Mouse (Mus musculus) G1E (cell line): Measurements from ENCODE around the gene Cdip1. TPM values are rescaled to one million over a fixed set of nuclear protein-coding genes. Genes with fewer than 3 reads are reported as not detected.

Experiments
- ATAC-seq: 2 replicates; pipeline ENCODE4 v1.8.0; 2016; ENCODE audit warnings: mild to moderate bottlenecking; ENCODE audit not compliant: insufficient number of reproducible peaks, poor library complexity, low FRiP score, severe bottlenecking; ENCODE audit errors: extremely low read depth
- DNase-seq: peaks from one replicate; pipeline ENCODE4 v3.0.0; 2012; ENCODE audit warnings: low spot score
- H3K27me3 ChIP-seq: 2 replicates; pipeline ENCODE4 v1.6.1; 2012; ENCODE audit warnings: mild to moderate bottlenecking, low read length, inconsistent platforms; ENCODE audit not compliant: insufficient read depth
- H3K36me3 ChIP-seq: replicated peaks from 2 replicates; pipeline ENCODE3; 2012; ENCODE audit warnings: mild to moderate bottlenecking, inconsistent platforms
- H3K4me1 ChIP-seq: 2 replicates; pipeline ENCODE4 v1.6.1; 2012; ENCODE audit warnings: low read depth, low read length, inconsistent platforms, mixed read lengths; ENCODE audit not compliant: insufficient read depth
- H3K4me3 ChIP-seq: 2 replicates; pipeline ENCODE4 v1.5.1; 2012; ENCODE audit warnings: low read depth, mild to moderate bottlenecking, inconsistent platforms, low read length, moderate library complexity, mixed read lengths
- H3K9me3 ChIP-seq: replicated peaks from 2 replicates; pipeline ENCODE4 v1.6.1; 2012; ENCODE audit warnings: inconsistent platforms
- CTCF ChIP-seq: IDR thresholded peaks from 2 replicates; pipeline ENCODE4 v1.5.1; 2012; ENCODE audit warnings: low read depth, low read length, inconsistent platforms, mixed read lengths
- GATA1 ChIP-seq: IDR thresholded peaks from 2 replicates; pipeline ENCODE4 v1.6.1; 2012; ENCODE audit warnings: borderline replicate concordance, low read length, inconsistent platforms, mixed read lengths
- GATA2 ChIP-seq: IDR thresholded peaks from 2 replicates; pipeline ENCODE4 v1.6.1; 2012; ENCODE audit warnings: low read depth, low read length, inconsistent platforms, borderline replicate concordance
- POLR2AphosphoS5 ChIP-seq: IDR thresholded peaks from 2 replicates; pipeline ENCODE4 v1.6.1; 2012; ENCODE audit warnings: low read depth, low read length, inconsistent platforms; ENCODE audit not compliant: insufficient replicate concordance
- TAL1 ChIP-seq: conservative IDR thresholded peaks from 2 replicates; pipeline ENCODE4 v1.6.1; 2012; ENCODE audit warnings: low read depth, low read length, inconsistent platforms, mixed read lengths
- polyA plus RNA-seq: library from polyadenylated mRNA; stranded (reverse); fragments of >175 nt; gene quantifications from 2 replicates; pipeline ENCODE4 v1.2.3, GENCODE M21; 2012
- total RNA-seq, 2 experiments: library from RNA; stranded (forward) in 1 of 2; stranded (reverse) in 1 of 2; fragments of 200-1000 nt in 1 of 2; fragments of >200 nt in 1 of 2; fragmentation: Nextera tagmentation in 1 of 2; gene quantifications; 2 replicates each; pipeline ENCODE4 v1.2.3; 2014 to 2017

Gene Cdip1
- total and polyA plus RNA-seq, 3 experiments, result 12.0 to 31.9 (median 16.2) TPM

DNA sequence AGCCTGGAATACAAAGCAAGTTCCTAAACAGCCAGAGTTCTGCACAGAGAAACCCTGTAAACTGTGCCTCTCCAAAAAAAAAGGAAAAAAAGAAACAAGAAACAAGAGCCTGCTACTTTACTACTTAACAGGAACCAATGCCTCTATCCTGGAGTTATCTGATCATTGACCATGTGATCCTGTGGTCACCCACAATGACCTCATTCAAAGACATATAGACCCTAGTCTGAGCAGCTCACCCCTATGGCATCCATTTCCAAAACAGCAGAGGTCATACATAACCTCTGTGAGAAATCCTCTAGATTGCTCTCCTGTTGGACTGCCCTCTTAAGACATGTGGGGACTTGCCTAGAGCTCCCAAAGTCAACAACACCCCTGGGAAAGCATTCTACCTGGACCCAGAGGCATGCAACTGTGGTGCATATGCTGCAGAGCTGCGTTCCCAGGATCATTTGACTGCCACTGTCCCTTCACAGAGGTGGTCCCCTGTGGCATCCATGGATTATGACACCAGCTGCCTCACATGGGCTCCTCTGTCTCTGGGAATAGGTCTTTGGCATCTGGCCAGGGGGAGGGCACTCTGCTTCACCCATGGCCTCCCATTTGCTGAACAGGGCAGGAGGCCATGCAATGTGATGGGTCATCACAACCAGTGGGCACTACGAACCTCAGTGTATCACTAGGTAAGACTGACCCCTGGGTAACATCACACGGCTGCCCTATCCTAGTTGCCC, 12.8 kb downstream of the Cdip1 start:
- no peak for DNase-seq
- TF ChIP-seq GATA1, result no peak
- TF ChIP-seq CTCF, result no peak
- no peak for TF ChIP-seq GATA2
- no peak for TF ChIP-seq TAL1
- no peak for TF ChIP-seq POLR2AphosphoS5
- peaks cover 23% of the 10 kb centered on the region for H3K4me1 ChIP-seq

GRCm38 (mm10) chr16:4773289-4773970, 16.7 kb downstream of the Cdip1 start:
- H3K27me3 ChIP-seq, result no peaks in the 10 kb centered on the region
- no peaks in the 10 kb centered on the region for H3K9me3 ChIP-seq
- H3K4me1 ChIP-seq, result peaks cover 23% of the 10 kb centered on the region
- ATAC-seq, result no peak
- DNase-seq, result no peak
- peaks cover 45% of the 10 kb centered on the region for H3K36me3 ChIP-seq
- H3K4me3 ChIP-seq, result no peak overlapping the region
- TF ChIP-seq CTCF, result no peak
- TF ChIP-seq GATA2, result no peak
- TF ChIP-seq GATA1, result no peak
- TF ChIP-seq POLR2AphosphoS5, result no peak
- no peak for TF ChIP-seq TAL1

More for the DNA sequence above, 12.8 kb downstream of the Cdip1 start:
- peaks cover 17% of the 10 kb centered on the region for H3K36me3 ChIP-seq
- no peaks in the 10 kb centered on the region for H3K27me3 ChIP-seq
- no peak; the same call in 1 of the 2 replicates for ATAC-seq
- no peaks in the 10 kb centered on the region for H3K9me3 ChIP-seq
- no peak overlapping the region for H3K4me3 ChIP-seq

DNA sequence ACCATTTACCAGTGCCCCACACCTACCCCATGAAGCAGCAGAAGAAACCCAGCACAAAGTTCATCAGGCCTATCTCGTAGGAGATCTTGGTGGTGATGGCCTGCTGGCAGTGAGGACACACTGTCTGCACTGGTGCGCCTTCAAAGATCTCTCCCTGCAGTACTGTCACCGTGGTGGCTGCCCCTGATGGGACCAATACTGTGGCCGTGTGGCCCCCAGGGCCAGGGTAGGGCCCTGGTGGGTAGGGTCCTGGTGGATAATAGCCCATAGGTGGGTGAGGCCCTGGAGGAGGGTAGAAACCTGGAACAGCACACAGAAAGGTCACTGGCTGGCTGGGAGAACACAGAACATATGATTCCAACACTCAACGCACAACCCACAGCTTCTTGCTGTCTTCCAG, 21.4 kb downstream of the Cdip1 start:
- peaks cover 80% of the 10 kb centered on the region for H3K36me3 ChIP-seq
- H3K4me1 ChIP-seq, result peaks cover 6% of the 10 kb centered on the region; the same call in 1 of the 2 replicates
- no peaks in the 10 kb centered on the region for H3K27me3 ChIP-seq
- H3K9me3 ChIP-seq, result no peaks in the 10 kb centered on the region
- ATAC-seq, result no peak
- TF ChIP-seq GATA1 (no peak), GATA2 (no peak), POLR2AphosphoS5 (no peak), CTCF (no peak), TAL1 (no peak)
- no peak overlapping the region for H3K4me3 ChIP-seq
- DNase-seq, result no peak

DNA sequence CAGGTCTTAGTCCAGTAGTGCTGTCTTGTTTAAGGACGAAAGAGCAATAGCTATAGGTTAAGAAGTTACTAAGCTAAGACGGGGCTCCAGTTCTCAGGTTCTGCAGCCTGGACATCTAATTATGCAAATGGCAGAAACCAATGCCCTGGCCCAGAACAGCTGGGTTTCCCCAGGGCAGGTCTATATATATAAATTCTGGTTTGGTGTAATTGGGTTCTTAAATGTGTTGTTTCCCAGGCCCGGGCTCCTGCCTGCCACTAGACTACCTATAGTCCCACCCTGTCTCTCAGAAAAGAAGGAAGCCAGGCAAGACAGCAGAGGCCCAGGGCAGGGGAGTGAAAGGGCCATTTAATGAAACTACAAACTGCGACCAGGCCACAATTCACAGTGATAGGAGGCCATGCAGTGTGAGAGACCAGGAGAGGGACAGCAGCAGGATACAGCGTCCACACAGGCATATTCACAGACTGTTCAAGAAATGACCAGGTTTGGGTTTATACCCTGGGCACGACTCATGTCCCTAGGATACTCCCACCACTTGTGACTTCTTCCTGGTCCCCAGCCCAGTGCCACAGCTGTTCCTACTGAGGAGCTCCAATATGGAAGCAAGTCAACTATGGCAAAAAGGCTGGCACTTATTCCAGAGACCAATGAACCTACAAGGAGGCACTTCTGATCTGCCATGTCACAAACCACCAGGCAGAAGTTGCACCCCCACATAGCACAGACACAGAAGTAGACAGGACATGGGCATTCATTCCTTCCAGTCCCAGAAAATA, 22.9 kb downstream of the Cdip1 start:
- Histone ChIP-seq H3K27me3 (no peaks in the 10 kb centered on the region), H3K9me3 (no peaks in the 10 kb centered on the region), H3K4me1 (no peaks in the 10 kb centered on the region), H3K36me3 (peaks cover 88% of the 10 kb centered on the region), H3K4me3 (no peak overlapping the region)
- no peak for TF ChIP-seq POLR2AphosphoS5
- no peak for TF ChIP-seq TAL1
- no peak for TF ChIP-seq GATA1
- no peak for TF ChIP-seq GATA2
- TF ChIP-seq CTCF, result no peak
- DNase-seq (no peak), ATAC-seq (no peak)

DNA sequence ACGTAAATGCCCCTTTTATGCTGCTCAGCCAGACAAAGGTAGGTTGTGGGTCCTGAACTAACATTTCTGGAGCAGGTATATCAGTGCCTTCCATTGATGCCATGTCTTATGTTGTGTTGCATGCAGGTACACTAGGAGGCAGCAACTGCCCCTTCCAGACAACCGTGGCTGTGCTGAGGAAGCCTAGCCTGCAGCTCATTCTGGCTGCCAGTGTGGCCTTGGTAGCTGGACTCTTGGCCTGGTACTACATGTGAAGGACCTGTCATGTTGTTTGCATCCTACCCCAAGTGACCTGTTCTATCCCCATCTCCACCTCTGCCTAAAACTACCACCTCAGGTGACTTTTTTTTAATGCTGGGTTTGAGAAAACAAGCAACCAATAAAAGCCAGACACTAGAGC, 24.2 kb downstream of the Cdip1 start:
- DNase-seq (no peak), ATAC-seq (no peak)
- Histone ChIP-seq H3K9me3 (no peaks in the 10 kb centered on the region), H3K27me3 (no peaks in the 10 kb centered on the region), H3K36me3 (peaks cover 83% of the 10 kb centered on the region), H3K4me3 (no peak overlapping the region), H3K4me1 (no peaks in the 10 kb centered on the region)
- TF ChIP-seq CTCF (no peak), TAL1 (no peak), POLR2AphosphoS5 (no peak), GATA1 (no peak), GATA2 (no peak)

DNA sequence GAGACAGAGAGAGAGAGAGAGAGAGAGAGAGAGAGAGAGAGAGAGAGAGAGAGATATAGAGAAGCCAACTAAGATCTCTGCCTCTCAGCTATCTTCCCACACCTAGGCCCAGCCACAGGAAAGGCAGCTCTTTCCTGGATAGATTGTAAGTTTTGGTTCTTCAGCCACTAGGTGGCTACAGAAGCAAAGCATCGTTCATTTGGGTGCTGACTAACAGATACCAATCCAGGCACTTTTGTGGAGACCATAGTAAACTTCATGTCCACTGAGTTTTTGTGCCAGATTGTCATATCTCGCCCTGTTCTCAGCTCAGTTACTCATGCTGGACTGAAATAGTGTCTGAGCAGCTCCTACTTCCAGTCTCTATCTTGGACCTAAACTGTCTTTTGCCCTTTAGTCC, 26.8 kb downstream of the Cdip1 start:
- H3K9me3 ChIP-seq, result no peaks in the 10 kb centered on the region
- peaks cover 58% of the 10 kb centered on the region for H3K36me3 ChIP-seq
- DNase-seq, result no peak

More for the DNA sequence above, 26.8 kb downstream of the Cdip1 start:
- Histone ChIP-seq H3K4me3 (no peak overlapping the region), H3K4me1 (no peaks in the 10 kb centered on the region), H3K27me3 (no peaks in the 10 kb centered on the region)
- ATAC-seq, result no peak
- TF ChIP-seq CTCF (no peak), POLR2AphosphoS5 (no peak), GATA2 (no peak), GATA1 (no peak), TAL1 (no peak)
